Mouse (Mus musculus) lung, embryonic 14.5 days (tissue): ENCODE data around the gene Abcd2. TPM values are rescaled to one million over a fixed set of nuclear protein-coding genes. Genes with fewer than 3 reads are reported as not detected.

ENCODE experiments used
- ATAC-seq: fragments of 200-750 bp; cut with Nextera tagmentation; 2 replicates; pipeline ENCODE4 v1.8.0; 2017; ENCODE audit warnings: mild to moderate bottlenecking, moderate TSS enrichment, moderate library complexity; ENCODE audit not compliant: insufficient read depth
- DNase-seq: peaks from one replicate; pipeline ENCODE4 v3.0.0-alpha.2; 2015
- H3K27ac ChIP-seq: fragments of 300-500 bp; sonication (generic); 2 replicates; pipeline ENCODE4 v1.5.1; 2014; ENCODE audit warnings: low read depth, mild to moderate bottlenecking, moderate library complexity
- H3K27me3 ChIP-seq: fragments of 300-500 bp; sonication (generic); 2 replicates; pipeline ENCODE4 v1.6.1; 2014; ENCODE audit warnings: low read length, control low read depth; ENCODE audit not compliant: insufficient read depth
- H3K36me3 ChIP-seq: fragments of 300-500 bp; sonication (generic); 2 replicates; pipeline ENCODE4 v1.6.1; 2014; ENCODE audit warnings: control low read depth; ENCODE audit not compliant: insufficient read depth
- H3K4me1 ChIP-seq: fragments of 300-500 bp; sonication (generic); 2 replicates; pipeline ENCODE4 v1.6.1; 2014; ENCODE audit warnings: antibody characterized with exemption, control low read depth; ENCODE audit not compliant: insufficient read depth
- H3K4me2 ChIP-seq: fragments of 300-500 bp; sonication (generic); 2 replicates; pipeline ENCODE4 v1.6.1; 2014; ENCODE audit warnings: mild to moderate bottlenecking
- H3K4me3 ChIP-seq: fragments of 300-500 bp; sonication (generic); 2 replicates; pipeline ENCODE4 v1.5.1; 2014; ENCODE audit warnings: low read depth, low read length
- H3K9ac ChIP-seq: fragments of 300-500 bp; sonication (generic); 2 replicates; pipeline ENCODE4 v1.6.1; 2014
- H3K9me3 ChIP-seq: fragments of 300-500 bp; sonication (generic); 2 replicates; pipeline ENCODE4 v1.6.1; 2016; ENCODE audit warnings: low read depth, low read length, control low read depth
- CTCF ChIP-seq: IDR thresholded peaks from 2 replicates; pipeline ENCODE4 v1.5.1; 2016; ENCODE audit warnings: antibody characterized with exemption, low read depth
- WGBS: fragments of 180-500 bp; shearing (Covaris S2); extraction: QIAGEN DNeasy Blood & Tissue Kit; methylation state at CpG from one replicate; pipeline ENCODE4 v1.1.7; 2014; 5-methylcytosine and 5-hydroxymethylcytosine counted together
- polyA plus RNA-seq: library from polyadenylated mRNA; unstranded; fragments of >200 nt; fragmentation: Nextera tagmentation; extraction: Ambion mirVana; gene quantifications from 2 replicates; pipeline ENCODE4 v1.2.1, GENCODE M21; 2014

The Abcd2 gene
- polyA plus RNA-seq, 1 experiment from 2014 or later: 2.9 TPM

DNA sequence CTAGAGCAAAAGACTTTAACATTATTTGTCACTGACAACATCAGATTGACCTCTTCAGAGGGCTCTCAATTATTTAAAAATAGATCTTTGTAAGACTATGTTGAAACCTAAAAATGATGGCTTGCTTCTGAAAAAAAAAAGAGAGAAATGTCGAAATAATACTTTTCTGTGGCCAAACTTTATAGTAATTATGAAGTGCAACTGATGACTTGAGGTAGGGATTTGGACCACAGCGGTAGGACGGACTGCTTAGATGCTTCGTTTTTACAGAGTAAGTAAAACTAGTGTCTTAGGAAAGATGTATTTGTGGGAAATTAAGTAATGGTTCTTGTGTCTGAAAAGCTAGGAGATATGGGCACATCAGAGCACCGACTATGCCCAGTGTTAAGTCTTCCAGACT is 30.4 kb downstream of the Abcd2 start:
- 59% methylated on average over 5 of the region's 5 CpGs for WGBS
- TF ChIP-seq CTCF: no peak
- ATAC-seq (no peak), DNase-seq (no peak)
- H3K4me1 ChIP-seq: no peaks in the 10 kb centered on the region
- no peak overlapping the region for H3K27ac ChIP-seq
- H3K36me3 ChIP-seq: no peaks in the 10 kb centered on the region
- H3K4me2 ChIP-seq: no peak overlapping the region
- H3K27me3 ChIP-seq: no peaks in the 10 kb centered on the region
- no peak overlapping the region for H3K4me3 ChIP-seq
- no peak overlapping the region for H3K9ac ChIP-seq
- H3K9me3 ChIP-seq: 0 out of 2 replicates have a peak, but pooled peaks cover under 1% of the 10 kb centered on the region

DNA sequence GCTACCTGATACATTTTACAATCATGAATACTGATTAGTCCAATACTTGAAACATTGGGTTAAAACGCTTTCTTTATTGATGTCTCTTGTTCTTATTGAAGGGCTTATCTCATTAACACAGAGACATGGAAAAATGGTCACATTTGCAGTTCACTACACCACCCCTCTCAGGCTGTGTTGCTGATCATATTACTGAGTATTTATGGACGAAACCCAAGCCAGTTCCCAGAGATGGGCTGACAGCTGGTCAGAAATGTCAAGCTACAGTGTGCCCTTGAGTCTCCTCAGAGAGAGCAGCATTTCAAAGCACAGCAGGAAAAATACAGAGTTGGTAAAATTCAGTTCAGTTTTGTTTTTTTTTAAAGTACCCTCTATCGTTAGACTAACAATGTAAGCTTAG is 38.3 kb downstream of the Abcd2 start:
- H3K9ac ChIP-seq: no peak overlapping the region
- ATAC-seq (no peak), DNase-seq (no peak)
- WGBS: 80% methylated on average over 3 of the region's 3 CpGs
- H3K27me3 ChIP-seq: no peaks in the 10 kb centered on the region
- 0 out of 2 replicates have a peak, but pooled peaks cover 3% of the 10 kb centered on the region for H3K9me3 ChIP-seq
- no peak overlapping the region for H3K4me3 ChIP-seq
- H3K4me2 ChIP-seq: no peak overlapping the region
- no peaks in the 10 kb centered on the region for H3K36me3 ChIP-seq
- H3K27ac ChIP-seq: no peak overlapping the region
- TF ChIP-seq CTCF: no peak
- H3K4me1 ChIP-seq: no peaks in the 10 kb centered on the region

DNA sequence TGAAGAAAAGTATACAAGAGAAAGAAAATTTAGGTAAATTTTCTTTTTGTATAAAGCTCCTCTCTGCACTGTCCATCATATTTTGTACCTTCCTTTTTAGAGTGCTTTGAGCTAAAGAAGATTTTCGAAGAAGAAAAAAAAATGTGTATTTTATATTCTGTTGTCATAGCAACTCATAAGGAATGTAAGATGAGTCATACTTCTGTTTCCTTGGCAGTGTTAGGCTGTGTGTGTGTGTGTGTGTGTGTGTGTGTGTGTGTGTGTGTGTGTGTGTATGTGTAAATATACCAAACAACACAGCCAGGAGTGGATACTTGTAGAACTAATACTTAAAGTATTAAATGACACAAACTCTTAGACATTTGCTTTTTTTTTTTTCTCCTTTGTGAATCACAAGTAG is 39.0 kb downstream of the Abcd2 start:
- Histone ChIP-seq H3K4me2 (no peak overlapping the region), H3K36me3 (no peaks in the 10 kb centered on the region), H3K4me1 (no peaks in the 10 kb centered on the region), H3K9me3 (0 out of 2 replicates have a peak, but pooled peaks cover 3% of the 10 kb centered on the region), H3K27ac (no peak overlapping the region), H3K9ac (no peak overlapping the region), H3K4me3 (no peak overlapping the region), H3K27me3 (no peaks in the 10 kb centered on the region)
- 27% methylated on average over 1 of the region's 1 CpGs for WGBS
- ATAC-seq (no peak; the same call in 1 of the 2 replicates), DNase-seq (peak; percentile 6)
- no peak for TF ChIP-seq CTCF

DNA sequence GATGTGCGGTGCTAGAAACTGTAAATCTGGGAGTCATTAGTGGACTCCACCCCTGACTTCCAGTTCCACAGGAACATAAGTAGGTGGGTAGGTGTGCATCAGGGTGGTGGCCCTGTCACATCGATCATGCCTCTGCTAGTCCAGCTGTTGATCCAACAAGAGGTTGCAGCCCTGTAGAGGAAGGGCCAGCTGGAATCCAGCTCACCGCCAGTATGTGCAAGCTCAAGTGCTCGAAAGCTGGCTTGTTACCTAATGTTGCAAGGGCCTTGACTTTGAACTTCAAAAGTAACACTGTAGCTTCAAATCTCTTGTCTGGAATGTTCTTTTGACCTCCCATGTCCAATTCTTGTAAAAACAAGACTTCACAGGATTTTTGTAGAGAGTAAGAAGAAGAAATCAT is 67.0 kb downstream of the Abcd2 start:
- no peak overlapping the region for H3K4me2 ChIP-seq
- no peaks in the 10 kb centered on the region for H3K4me1 ChIP-seq
- H3K27me3 ChIP-seq: no peaks in the 10 kb centered on the region
- WGBS: 78% methylated on average over 4 of the region's 4 CpGs
- no peak for DNase-seq
- no peak for TF ChIP-seq CTCF
- H3K4me3 ChIP-seq: no peak overlapping the region
- H3K9me3 ChIP-seq: no peaks in the 10 kb centered on the region
- H3K36me3 ChIP-seq: no peaks in the 10 kb centered on the region
- no peak overlapping the region for H3K9ac ChIP-seq
- no peak for ATAC-seq
- H3K27ac ChIP-seq: no peak overlapping the region

DNA sequence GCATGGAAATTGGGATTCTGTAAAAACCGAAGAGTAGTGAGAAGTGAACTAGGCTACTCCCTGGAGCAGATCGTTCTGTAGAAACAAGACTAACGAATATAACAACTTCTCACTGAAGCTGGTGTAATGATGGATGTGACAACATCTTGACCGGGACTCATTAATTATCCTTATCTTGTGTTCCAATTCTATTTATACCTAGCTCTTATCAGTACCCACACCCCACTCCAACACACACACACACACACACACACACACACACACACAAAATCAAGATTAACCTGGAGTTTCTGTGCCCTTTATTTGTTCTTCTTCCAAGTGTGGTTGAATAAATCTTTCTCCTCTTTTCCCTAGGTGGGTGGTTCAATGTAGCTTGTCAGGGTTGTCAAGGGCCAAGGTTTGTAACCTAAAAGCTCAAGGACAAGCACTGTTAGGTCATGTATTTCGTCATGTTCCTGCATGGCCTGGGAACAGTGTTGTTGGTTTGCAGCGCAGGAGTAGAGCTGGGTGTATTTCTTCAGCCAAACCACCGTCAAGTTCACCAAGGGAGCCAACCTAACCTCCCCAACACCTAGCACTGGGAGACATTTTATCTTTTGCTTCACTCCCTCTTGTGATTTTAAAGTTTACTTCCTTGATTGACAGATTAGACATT is 78.9 kb downstream of the Abcd2 start:
- Histone ChIP-seq H3K9ac (no peak overlapping the region), H3K27ac (no peak overlapping the region), H3K36me3 (no peaks in the 10 kb centered on the region), H3K4me1 (no peaks in the 10 kb centered on the region), H3K4me3 (no peak overlapping the region), H3K4me2 (no peak overlapping the region), H3K27me3 (no peaks in the 10 kb centered on the region), H3K9me3 (no peaks in the 10 kb centered on the region)
- ATAC-seq (no peak), DNase-seq (no peak)
- TF ChIP-seq CTCF: no peak
- 43% methylated on average over 7 of the region's 7 CpGs for WGBS

DNA sequence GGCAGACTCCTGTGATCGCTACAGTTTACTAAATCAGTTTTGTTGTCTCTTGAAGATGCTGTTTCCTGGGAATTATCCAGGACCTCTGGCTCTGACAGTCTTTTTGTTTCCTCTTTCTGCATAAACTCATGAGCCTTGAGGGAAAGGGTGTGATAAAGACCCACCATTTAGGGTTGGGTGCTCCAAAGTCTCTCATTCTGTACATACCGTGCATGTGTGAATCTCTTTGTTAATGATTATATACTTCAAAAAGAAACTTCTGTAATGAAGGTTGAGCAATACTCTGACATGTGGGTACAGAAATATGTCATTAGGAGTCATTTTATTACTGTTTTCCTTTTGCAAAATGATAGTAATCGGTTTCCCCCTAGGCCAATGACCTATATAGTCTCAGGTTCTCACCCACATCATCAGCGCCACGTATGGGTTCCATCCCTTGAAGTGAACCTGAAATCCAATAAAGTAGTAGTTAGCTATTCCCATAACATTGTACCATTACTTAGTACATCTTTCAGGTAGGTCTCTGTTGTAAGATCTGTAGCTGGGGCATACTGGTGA is 83.4 kb downstream of the Abcd2 start:
- no peak for DNase-seq
- Histone ChIP-seq H3K27me3 (no peaks in the 10 kb centered on the region), H3K27ac (no peak overlapping the region), H3K36me3 (no peaks in the 10 kb centered on the region), H3K9me3 (no peaks in the 10 kb centered on the region), H3K9ac (no peak overlapping the region), H3K4me3 (no peak overlapping the region), H3K4me2 (no peak overlapping the region), H3K4me1 (no peaks in the 10 kb centered on the region)
- no peak for ATAC-seq
- no peak for TF ChIP-seq CTCF
- WGBS: 92% methylated on average over 5 of the region's 5 CpGs

DNA sequence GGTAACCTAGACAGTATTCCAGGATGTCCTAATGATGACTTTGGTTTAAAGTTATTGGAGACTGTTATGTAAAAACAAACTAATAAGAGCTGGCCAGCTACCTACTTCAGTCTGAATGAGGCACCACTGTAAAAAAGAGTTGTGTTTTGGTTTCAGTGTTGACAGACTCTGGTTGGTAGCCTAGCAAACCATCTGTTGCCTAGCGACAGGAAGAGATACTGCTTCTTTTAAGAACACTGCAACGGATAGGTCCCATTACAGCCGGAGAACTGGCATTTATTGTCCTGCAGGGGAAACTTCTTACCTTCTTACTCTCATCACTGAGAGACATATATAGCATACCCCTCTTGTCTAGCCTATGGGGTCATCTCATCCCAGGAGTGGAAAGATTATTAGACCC is 86.7 kb downstream of the Abcd2 start:
- no peaks in the 10 kb centered on the region for H3K9me3 ChIP-seq
- DNase-seq (no peak), ATAC-seq (no peak)
- no peak overlapping the region for H3K4me2 ChIP-seq
- no peak overlapping the region for H3K27ac ChIP-seq
- no peaks in the 10 kb centered on the region for H3K27me3 ChIP-seq
- no peaks in the 10 kb centered on the region for H3K36me3 ChIP-seq
- no peak for TF ChIP-seq CTCF
- 29% methylated on average over 3 of the region's 3 CpGs for WGBS
- H3K4me1 ChIP-seq: no peaks in the 10 kb centered on the region
- H3K9ac ChIP-seq: no peak overlapping the region
- no peak overlapping the region for H3K4me3 ChIP-seq
